Mouse (Mus musculus): ENCODE results near the gene Prpf19.

The Prpf19 gene

DNA sequence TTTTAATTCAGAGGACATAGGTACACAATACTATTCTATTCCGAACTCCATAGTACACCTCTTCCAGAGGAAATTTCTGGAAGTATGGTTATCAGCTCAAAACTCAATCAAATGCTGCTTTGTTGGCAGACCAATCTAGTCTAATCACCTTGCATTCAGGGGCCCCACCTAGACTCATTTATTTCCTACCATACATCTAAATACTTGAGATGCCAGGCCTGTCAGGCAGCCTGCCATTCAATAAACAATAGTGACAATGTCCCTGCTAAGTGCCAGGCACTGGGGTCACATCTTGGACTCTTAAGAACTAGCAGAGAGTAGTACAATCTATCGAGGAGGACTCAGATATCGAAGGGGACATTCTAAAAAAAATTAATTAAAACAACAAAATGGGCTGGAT, 2.8 kb upstream of the Prpf19 start:
- DNase-seq (ENCODE audit: extremely low spot score, low spot score): no peak

DNA sequence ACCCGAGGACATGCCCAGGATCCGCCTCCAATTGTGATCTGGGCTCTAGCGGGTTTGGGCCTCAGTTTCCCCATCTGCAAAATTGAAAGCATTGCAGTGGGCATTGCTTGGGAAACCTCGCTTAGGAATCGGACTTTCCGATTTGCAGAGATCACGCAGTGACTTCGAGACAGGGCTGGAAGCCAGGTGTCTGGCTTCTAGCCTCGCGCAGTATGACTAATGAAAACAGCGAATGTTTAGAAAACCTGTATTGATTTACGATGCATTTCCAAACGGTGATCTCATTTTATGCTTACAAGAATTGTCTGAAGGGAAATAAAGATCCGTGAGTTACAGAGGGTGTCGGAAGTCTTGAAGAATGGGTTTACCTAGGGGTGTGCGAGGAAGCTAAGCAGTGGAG, 677 bp downstream of the Prpf19 start:
- DNase-seq (ENCODE audit: extremely low spot score, low spot score): no peak

DNA sequence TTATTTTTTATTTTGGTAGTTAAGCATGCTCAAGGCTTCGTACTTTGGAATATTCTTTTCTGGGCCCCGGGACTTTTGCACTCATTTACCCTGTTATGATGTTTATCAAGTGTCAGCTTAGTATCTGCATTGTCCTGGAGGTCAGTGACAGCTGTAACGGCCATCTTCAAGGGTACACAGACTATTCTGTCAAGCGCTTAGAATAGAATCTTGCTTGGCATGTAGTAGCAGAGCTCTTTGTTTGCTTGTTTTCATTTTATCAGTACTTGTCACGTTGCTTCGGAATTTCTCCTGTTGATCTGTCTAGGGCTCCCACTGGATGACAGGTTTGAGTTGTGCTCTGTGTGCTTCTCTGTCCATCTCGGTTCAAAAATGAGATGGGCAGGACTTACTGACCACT, 1.8 kb downstream of the Prpf19 start:
- no peak for DNase-seq (ENCODE audit: extremely low spot score, low spot score)

DNA sequence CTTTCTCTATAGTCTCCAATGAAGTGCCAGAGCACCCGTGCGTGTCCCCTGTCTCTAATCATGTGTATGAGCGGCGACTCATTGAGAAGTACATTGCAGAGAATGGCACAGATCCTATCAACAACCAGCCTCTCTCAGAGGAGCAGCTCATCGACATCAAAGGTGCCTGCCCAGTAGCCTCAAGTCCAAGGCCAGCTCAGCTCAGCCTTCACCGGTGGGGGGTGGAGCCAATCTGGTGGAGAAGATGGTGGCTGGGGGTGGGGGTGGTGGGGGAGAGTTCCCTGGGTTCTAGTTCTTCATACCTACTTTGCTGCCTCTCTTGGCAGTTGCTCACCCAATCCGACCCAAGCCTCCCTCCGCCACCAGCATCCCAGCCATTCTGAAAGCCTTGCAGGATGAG, 2.5 kb downstream of the Prpf19 start:
- no peak for DNase-seq (ENCODE audit: extremely low spot score, low spot score)

DNA sequence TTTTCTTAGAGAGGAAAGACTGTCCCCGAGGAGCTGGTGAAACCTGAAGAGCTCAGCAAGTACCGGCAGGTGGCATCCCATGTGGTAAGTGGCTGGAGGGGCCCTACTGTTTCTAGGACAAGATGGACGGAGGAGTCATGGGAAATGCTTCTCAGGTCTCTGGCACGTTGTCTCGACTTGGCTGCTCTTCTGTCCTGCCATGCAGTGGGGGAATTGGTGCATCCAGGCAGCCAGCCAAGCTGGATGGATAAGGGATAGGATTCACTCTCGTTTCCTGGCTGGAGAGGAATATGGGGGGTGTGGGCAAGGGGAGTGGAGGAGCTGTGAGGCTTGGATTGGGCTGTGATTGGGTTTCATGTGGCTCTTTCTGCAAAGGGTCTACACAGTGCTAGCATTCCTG, 5.3 kb downstream of the Prpf19 start:
- DNase-seq (ENCODE audit: extremely low spot score, low spot score): no peak

DNA sequence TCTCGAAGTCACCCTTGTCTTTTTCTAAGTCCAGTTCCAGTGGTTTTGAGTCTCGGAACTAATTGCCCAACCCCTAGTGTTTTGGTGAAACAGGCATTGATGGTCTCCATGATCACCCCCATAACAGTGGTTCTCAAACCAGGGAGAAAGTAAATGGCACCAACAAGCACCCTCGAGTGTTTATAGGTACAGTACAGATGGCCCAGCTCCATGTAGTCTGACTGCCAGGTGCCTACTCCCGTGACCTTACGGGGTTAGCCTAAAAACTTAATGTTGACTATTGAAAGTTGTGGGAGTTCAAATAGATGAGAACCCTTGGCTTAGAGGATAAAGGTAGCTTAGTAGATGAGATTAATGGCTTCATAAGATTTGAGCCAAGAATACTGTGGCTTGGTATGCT, 6.0 kb downstream of the Prpf19 start:
- DNase-seq (ENCODE audit: extremely low spot score, low spot score): no peak

DNA sequence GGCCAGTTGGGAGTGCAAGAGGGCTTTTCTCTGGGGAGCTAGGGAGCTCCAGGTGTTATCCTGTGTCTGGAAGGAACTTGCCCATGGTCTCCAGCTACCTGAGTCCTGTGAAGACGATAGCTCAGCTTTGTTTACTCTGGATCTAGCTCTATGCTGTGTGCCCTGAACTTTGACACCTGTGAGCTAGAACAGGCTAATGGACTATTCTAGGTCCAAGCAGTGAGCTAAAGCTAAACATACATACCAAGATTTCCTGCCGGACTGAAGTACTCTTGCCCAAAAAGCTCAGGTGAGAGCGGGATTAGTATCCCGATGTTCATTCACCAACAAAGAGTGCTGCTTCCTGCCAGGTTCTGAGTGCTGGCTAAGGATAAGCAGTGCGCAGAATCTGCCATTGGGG, 9.5 kb downstream of the Prpf19 start:
- no peak for DNase-seq (ENCODE audit: extremely low spot score, low spot score)

DNA sequence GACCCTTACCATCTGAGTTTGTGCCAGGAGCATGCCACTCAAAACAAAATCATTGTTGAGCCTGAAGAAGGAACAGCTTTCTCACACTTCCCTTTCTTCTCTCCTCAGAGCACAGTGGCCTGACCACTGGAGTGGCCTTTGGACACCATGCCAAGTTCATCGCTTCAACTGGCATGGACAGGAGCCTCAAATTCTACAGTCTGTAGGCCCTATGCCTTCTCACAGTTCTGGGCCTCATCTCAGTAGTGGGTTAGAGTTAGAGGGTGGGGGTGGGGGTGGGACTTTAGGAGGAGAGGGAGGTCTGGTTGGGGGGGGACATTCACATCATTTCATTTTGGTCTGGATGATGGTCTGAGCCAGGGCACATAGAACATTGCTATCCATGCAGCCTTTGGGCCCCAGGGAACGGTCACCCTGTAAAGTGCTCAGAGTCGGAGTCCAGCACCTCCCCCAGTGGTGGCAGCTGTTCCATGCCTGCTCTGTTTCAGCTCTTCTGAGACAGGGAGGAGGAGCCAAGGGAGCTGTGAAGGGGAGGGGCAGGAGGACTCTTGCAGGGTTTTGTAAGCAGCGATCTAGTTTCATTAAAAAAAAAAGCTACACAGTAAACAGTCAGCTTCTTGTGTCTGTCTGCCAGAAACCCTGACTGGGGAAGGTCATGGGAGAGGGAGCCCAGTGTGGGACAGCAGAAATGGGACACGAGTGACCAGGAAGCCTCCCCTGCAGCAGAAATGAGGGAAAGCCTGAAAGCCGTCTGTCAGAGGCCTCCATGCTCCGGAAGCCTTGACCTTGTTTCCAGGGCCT, 10.1 kb downstream of the Prpf19 start:
- DNase-seq (ENCODE audit: extremely low spot score, low spot score): no peak

DNA sequence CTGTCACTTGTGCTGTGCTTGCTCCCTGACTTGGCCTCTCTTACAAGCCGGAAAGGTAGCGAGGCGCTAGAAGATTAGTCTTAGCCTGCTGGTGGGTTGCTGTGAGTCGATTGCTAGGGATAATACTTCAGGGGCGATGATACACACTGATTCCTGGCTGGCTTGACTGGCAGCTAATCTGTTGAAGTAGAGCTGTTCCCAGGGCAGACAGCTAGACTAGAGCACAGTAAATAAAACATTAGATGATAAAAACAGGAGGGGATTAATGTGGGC, 10.6 kb downstream of the Prpf19 start:
- no peak for DNase-seq (ENCODE audit: extremely low spot score, low spot score)

DNA sequence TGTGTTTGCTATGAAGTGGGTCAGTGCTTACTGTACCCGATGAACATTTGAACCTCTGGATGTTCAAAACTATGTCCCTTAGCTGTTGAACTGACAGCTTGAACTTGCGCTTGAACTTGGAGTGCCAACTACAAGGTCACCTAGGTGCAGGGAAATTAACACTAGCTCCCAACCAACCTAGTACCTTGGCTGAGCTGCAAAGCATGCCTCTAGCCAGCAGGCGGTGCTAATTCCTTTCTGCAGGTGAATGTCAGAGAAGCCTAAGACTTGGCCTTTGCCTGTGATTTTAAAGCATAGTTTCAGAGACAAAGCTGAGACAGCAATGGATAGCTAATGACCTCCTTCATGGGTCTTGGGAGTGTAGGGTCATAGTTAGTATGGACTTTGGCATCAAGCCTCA, 12.9 kb downstream of the Prpf19 start:
- peak; percentile 47 for DNase-seq (ENCODE audit: extremely low spot score, low spot score)

DNA sequence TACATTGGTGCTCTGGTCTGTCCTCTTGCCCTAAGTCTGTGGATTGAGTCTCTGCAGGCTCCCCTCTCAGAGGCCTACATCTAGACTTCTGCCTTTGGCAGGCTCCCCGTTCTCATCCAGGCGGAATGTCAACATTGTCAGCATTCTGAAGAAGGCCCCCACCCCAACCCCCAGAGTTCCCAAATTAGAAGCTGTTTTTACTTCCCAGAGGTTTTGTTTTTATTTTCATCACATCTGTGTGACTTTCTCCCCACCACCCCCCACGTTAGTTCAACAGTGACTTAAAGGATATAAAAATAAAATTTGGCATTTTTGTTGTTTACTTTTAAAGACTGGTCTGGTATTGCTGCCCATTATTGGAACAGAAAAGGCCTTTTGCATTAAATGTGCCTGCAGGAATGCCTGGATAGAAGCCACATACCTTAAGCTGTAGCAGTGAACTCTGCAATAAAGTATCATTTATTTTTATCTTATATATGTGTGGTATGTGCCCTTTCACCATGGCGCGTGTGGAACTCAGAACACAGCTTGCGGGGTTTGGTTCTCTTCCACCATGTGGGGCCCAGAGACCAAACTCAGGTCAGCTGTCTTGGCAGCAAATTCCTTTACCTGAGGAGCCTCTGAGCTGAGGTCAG, 14.2 kb downstream of the Prpf19 start:
- DNase-seq (ENCODE audit: extremely low spot score, low spot score): no peak

DNA sequence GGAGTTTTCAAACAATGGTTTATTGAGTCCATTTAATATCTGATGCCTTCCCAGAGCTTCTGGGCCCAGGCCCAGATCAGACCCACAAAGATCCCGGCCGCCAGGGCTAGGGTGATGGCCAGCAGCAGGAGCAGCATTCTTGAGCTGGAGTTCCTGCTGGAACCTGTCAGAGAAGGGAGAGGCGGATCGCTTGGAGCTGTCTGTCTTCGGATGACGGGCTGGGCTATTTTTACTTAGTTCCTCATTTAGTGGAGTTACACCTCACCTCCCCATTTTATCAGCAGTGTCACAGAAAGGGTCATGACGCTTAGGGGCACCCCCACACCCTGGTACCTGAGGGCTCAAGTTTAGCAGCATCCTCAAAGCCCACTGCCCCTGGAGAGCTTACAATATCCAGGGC, 19.3 kb downstream of the Prpf19 start:
- DNase-seq (ENCODE audit: extremely low spot score, low spot score): no peak

DNA sequence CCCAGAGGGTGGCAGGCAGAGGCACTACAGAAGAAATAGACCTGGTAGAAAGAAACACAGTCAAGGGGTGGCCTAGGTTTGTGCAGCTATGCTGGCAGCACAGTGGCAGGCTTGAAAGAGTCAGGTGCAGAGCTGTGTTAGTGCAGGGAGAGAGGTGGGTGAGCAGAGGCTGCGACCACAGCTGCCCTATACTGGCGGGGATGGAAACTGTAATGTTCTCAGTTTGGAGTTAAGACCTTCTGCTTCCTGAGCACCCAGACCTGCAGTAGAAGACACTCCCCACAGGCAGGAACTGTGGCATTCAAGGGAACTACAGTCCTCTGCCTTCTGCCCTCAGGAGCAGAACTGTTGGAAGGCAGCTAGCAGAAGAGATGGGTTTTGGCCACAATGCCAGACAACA, 19.8 kb downstream of the Prpf19 start:
- DNase-seq (ENCODE audit: extremely low spot score, low spot score): no peak

DNA sequence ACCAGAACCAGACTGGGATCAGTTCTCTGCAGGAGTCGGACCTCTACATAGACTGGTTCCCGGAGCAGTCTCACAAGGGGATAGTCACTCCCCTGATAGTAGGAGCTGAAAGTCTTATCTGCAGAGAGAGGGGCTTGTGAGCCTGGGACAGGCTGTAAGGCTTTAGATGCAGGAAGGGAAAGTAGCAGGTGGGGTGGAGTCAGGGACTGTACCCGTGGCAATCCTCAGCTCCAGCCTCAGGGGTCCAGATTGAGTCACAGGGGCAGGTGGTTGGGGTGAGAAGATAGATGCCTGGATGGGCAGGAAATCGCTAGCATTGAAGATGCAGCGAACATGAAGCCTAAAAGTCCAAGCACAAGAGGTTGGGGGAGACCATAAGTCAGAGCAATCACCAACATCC, 21.5 kb downstream of the Prpf19 start:
- no peak for DNase-seq (ENCODE audit: extremely low spot score, low spot score)

DNA sequence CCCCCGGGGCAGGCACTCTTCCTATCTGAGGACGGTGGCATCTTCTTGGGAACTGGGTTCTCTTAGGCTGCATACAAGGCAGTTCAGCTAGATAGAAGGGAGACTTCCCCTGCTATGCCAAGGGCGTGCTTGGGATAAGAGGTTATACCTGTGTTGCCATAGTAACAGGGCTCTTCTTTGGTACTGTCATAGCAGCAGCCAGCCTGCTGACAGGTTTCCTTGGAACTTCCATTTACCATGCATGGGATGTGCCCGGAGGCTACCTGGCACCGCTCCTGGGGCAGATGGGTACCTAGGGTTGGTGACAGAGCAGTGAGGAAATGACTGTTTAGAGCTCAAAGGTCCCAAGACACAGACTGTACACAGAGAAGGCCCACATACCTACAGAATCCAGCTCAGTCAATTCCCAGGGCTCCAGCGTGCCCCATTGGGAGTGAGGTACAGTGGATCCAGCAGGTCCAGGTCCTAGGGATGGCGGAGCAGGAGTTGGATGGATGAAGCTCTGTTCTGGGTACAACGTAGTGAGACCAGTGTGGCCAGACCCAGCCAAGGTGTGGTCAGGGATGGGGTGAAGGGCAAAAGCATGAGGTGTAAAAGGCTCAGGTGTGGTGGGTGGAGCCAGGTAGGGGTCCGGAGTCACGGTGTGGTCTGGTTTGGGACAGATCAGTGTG, 23.4 kb downstream of the Prpf19 start:
- no peak for DNase-seq (ENCODE audit: extremely low spot score, low spot score)

DNA sequence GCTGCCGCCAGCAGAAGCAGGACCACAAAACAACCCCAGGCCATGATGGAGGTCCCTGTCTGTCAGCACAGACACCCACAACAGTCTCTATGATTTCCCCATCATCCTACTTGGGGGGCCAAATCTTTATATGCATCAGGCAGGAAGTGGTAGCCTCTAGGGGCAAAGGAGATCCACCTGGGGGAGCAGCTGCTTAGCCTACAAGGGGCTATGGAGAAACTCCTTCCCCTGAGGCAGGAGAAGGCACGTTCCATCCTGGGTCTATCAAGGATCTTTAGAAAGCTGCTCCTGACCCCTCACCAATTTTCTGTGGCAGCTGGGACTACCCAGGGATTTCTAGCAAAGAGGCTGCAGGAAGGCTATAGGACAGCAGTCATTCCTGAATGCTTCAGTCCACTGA, 25.5 kb downstream of the Prpf19 start, which contains the start of gene Zp1:
Zp1 (minus strand) TSS at position 101 of the 400 bp plus-strand sequence.
- no peak for DNase-seq (ENCODE audit: extremely low spot score, low spot score)

DNA sequence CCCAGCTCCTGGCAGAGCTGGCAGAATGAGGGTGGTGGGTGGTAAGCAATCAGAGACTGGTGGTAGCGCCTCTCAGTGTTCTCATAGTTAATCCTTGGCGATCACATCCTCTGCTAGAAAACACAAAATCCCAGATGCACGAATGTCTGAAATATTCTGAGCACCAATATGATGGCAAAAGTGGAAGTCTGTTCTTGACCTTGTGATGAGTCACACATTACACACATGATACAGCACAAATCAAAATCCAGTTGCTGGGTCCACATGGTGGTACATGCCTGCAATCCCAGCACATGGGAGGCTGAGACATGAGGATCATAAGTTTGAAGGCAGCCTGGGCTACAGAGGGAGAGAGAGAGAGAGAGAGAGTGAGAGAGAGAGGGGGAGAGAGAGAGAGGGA, 26.0 kb downstream of the Prpf19 start:
- DNase-seq (ENCODE audit: extremely low spot score, low spot score): no peak

DNA sequence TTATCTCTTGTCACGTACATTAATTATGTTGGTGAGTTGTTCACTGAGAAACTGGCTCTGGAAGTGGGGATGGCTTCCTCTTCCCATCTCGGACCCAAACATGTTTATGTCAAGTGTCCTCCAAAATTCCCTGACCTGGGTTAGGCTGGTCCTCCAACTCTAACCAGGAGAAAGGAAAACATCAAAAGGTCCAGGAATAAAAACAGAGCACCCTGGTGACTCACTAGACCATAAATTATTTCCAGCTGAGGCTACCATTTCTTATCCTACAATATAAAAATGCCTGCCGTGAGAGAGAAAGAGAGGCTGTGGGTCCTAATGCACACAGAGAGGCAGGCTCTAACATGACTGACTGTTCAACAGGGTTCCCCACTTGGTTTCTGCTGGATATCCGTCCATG, 29.2 kb downstream of the Prpf19 start:
- DNase-seq (ENCODE audit: extremely low spot score, low spot score): no peak

DNA sequence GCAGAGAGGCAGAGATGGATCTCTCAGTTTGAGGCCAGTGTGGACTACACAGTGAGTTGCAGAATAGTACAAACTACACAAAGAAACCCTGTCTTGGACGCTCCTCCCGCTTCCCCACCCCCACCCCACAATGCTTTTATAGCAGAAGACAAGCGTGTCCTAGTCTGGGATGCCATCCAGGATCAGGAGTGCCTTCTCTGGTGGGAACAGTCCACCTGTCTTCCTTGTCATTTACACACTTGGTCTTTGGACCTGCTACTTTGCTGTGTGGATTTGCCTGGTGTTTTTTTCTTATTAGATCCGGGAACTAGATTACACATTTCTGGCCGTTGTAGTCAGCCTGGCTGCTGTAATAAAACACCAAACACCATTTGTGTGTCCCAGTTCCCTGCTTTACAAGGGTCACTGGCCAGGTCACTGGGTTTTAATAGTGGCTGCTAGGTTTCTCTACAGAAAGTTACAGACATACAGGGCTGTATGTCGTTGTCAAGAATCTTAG, 31.1 kb downstream of the Prpf19 start:
- DNase-seq (ENCODE audit: extremely low spot score, low spot score): peak; percentile 27

DNA sequence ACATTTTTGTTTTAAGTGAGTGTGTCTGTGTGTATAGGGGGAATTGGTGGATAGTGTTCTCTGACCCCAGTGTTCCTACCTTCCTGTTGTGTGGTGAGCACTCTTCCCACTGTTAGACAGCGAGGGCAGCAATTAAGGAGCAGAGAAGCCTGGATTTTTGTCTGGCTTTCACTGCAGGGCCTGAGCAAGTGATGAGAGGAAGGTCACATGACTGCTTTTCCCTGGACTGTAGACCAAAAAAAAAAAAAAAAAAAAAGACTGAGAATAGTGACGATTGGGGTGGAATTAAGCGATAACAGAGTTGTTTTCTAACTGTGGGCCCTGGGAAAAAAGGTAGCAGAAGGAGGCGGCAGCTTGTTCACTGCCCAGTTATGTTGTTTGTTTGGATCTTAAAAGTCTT, 31.6 kb downstream of the Prpf19 start:
- no peak for DNase-seq (ENCODE audit: extremely low spot score, low spot score)

DNA sequence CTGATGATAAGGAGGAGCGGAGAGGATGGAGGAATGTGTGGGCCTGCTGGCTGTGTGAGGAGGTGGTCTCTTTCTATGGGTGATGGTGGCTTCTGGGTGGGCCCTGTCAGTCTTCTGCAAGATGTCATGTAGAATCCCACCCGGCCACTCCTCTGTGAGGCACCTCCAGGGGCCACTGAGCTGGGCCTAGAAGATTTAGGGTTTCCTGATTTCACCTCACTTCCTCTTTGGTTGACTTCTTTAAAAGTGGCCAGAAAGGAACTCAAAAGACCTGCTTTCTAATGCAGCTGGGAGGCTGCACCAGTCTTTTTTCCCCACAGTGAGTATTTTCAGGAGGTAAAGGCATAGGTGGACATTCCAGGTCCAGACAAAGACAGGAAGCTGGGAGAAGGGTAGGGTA, 35.6 kb downstream of the Prpf19 start:
- DNase-seq (ENCODE audit: extremely low spot score, low spot score): no peak

DNA sequence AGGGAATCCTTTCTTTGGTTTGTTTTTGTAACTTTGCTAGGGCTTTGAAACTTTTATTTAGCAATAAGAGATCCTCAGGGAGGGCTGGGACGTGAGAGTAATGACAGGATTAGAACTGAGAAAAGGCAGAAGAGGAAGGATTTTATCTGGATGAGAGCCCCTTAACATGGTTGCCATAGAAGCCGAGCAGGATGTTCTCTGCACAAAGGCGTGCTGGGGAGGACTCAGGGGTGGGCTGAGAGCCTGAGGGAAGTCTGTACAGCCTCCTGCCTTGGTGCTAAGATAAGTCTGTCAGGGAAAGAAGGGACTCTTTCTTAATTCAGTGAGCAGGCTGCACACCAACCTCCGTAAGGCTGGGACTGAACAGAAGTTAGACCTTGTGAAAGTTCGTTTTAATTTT, 40.0 kb downstream of the Prpf19 start:
- DNase-seq (ENCODE audit: extremely low spot score, low spot score): no peak

DNA sequence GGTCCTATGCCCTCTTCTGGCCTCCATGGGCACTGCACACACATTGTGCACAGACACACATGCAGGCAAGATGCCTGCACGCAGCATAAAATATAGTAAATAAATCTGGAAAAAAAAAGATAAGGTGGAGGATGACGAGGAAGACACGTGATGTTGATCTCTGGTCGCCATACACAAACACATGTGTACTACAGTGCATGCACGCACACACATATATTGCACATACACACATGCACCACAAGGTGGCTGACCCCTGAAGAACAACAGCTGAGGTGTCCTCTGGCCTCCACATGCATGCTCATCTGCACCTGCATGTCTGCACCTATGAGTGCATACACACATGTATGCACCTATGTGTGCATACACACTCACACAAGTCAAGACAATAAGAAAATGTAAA, 41.0 kb downstream of the Prpf19 start:
- no peak for DNase-seq (ENCODE audit: extremely low spot score, low spot score)

Measured in neural tube, embryonic 10.5 days (tissue).